Mouse (Mus musculus): ENCODE measurements at regions not wholly inside any gene's neighbourhood (a gene's known extent, or its start where the extent isn't known, plus 50 kb on each side); places are given as distances from the start of the nearest gene placed in this dataset.

DNA sequence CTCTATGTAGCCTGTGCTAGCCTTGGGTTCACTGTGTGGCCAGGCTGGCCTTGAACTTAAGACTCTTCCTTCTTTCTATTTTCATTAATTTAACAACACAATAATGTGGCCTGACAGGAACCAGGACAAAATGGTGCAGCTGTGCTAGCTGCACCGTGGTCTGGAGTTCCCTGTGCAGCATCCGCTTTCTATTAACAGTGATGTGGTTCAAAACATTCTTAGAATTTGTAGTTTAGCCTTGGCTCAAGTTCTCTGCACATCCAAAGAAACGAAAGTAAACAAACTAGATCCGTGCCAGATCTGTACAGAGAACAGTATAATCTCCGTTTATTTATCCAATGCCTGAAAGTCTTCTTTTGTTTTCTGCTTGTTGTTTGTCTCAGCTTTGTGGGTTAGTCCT, 88.5 kb downstream of the Irx1 start:
- H3K4me2 ChIP-seq (replicated peaks), result no peak overlapping the region
- no peaks in the 10 kb centered on the region for H3K36me3 ChIP-seq
- WGBS, result 77% methylated on average over 5 of the region's 5 CpGs
- H3K9me3 ChIP-seq, result no peaks in the 10 kb centered on the region; the same call in 1 of the 2 replicates
- H3K4me3 ChIP-seq (replicated peaks), result no peak overlapping the region
- H3K9ac ChIP-seq (replicated peaks), result no peak overlapping the region
- H3K27me3 ChIP-seq, result no peaks in the 10 kb centered on the region
- ATAC-seq, result no peak
- no peaks in the 10 kb centered on the region for H3K4me1 ChIP-seq (replicated peaks)
- no peak overlapping the region for H3K27ac ChIP-seq

DNA sequence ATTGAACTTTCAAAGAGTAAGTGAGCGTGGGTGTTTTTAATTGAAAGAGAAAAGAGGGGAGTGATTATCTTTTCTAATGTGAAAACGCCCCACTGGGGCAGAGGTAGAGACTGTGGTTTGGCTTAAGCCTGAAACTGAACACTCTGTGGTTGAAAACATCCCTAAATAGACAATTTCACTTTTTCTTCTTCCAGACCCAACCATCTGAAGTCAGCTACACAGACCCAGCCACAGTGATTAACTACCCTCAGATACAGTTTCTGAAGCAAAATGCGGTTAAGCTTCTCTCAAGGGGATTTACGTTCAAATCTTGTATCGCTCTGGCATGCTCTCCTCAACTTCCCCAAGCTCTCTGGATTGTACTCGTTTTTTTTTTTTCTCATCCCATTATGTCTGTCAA, 94.8 kb downstream of the Irx1 start:
- no peaks in the 10 kb centered on the region; the same call in 1 of the 2 replicates for H3K9me3 ChIP-seq
- H3K27ac ChIP-seq, result no peak overlapping the region
- H3K4me1 ChIP-seq (replicated peaks), result no peaks in the 10 kb centered on the region
- no peaks in the 10 kb centered on the region for H3K36me3 ChIP-seq
- H3K27me3 ChIP-seq, result no peaks in the 10 kb centered on the region
- WGBS, result 74% methylated on average over 6 of the region's 6 CpGs
- ATAC-seq, result no peak
- no peak overlapping the region for H3K9ac ChIP-seq (replicated peaks)
- no peak overlapping the region for H3K4me2 ChIP-seq (replicated peaks)
- no peak overlapping the region for H3K4me3 ChIP-seq (replicated peaks)

GRCm38 (mm10) chr13:71853426-71854025, 110.0 kb downstream of the Irx1 start:
- Histone ChIP-seq H3K9ac (replicated peaks) (no peak overlapping the region), H3K4me3 (replicated peaks) (no peak overlapping the region), H3K27ac (no peak overlapping the region), H3K4me1 (replicated peaks) (0 out of 2 replicates have a peak, but pooled peaks cover 10% of the 10 kb centered on the region), H3K9me3 (no peaks in the 10 kb centered on the region), H3K27me3 (0 out of 2 replicates have a peak, but pooled peaks cover 4% of the 10 kb centered on the region), H3K36me3 (no peaks in the 10 kb centered on the region), H3K4me2 (replicated peaks) (no peak overlapping the region)
- ATAC-seq, result no peak
- WGBS, result 49% methylated on average over 7 of the region's 7 CpGs

DNA sequence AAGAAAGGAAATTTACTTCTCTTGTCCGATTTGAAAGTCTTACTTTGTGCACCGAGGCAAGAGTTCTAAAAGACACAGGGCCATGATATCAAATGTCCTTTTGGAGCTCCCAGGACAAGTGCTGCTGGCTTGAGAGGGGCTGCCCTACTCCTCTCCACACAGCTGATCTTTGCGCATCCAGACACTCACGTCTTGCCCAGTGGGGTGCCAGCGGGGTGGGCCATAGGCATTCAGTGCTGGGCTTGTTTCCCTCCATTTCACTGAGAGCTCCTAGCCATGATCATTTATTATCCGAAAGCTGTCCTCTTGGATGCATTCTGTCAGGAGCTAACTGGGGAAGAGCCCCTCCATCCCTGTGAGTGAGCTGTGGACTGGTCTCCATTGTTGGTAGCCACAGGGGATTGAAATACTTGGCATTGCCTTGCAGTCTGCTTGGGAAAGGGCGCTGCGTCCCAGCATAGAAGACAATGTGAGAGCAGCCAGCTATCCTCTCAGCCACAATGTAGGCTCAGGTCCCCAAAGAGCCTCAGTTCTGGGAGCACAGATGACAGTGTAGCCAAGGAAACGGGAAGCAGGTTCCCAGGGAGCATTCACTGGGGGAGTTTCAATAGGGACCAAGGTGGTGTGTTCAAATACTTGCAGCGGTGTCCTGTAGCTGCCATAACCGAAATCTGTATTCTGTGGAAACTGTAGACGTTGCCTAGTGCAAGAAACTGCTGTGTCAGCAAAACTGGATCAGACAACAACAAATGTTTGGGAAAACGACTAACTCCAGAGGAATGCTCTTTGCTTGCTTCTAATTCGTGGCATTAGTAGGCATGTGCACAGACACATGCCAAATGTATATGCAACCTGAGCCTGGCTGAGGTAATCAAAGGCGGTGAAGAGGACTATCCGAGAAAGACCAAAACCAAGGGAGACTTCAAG, 159.2 kb downstream of the Irx1 start:
- 49% methylated on average over 16 of the region's 16 CpGs for whole genome bisulfite sequencing
- peak; percentile 86 for ATAC-seq
- H3K27me3 ChIP-seq, result no peaks in the 10 kb centered on the region
- peaks cover 7% of the 10 kb centered on the region; the same call in 1 of the 2 replicates for H3K4me1 ChIP-seq (replicated peaks)
- H3K9ac ChIP-seq (replicated peaks), result no peak overlapping the region
- no peak overlapping the region for H3K4me3 ChIP-seq (replicated peaks)
- no peaks in the 10 kb centered on the region for H3K36me3 ChIP-seq
- H3K4me2 ChIP-seq (replicated peaks), result no peak overlapping the region
- no peaks in the 10 kb centered on the region for H3K9me3 ChIP-seq
- H3K27ac ChIP-seq, result no peak overlapping the region

DNA sequence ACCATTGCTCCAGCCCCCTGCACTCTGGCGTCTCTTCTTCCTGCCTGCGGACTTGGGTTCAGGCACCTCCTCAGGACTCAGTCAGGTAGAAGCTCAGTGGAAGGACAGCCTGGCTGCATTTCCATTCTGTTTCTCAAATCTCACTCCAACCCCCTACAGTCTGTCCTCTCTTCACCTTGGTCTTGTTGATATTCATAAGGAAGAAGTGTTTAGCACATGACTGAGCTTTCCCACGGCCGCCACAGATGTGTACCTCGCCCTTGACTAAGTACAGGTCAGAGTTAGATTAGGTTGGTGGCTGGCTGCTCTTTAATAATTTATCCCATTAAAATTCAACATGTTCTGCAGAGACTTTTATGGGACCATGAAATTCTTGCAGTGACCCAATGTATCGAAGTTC, 165.2 kb downstream of the Irx1 start:
- no peaks in the 10 kb centered on the region for H3K36me3 ChIP-seq
- no peaks in the 10 kb centered on the region for H3K9me3 ChIP-seq
- no peak overlapping the region for H3K9ac ChIP-seq (replicated peaks)
- H3K27me3 ChIP-seq, result no peaks in the 10 kb centered on the region
- H3K27ac ChIP-seq, result no peak overlapping the region
- WGBS, result 82% methylated on average over 6 of the region's 6 CpGs
- H3K4me3 ChIP-seq (replicated peaks), result no peak overlapping the region
- ATAC-seq, result no peak
- H3K4me1 ChIP-seq (replicated peaks), result no peaks in the 10 kb centered on the region
- no peak overlapping the region for H3K4me2 ChIP-seq (replicated peaks)

- peak; percentile 80 for ATAC-seq
- H3K9ac ChIP-seq (replicated peaks), result no peak overlapping the region
These were observed 178.8 kb downstream of the Irx1 start for GRCm38 (mm10) chr13:71784740-71785139.

GRCm38 (mm10) chr13:71747003-71747965, 216.2 kb downstream of the Irx1 start:
- Histone ChIP-seq H3K27ac (no peak overlapping the region), H3K27me3 (no peaks in the 10 kb centered on the region), H3K4me2 (replicated peaks) (no peak overlapping the region), H3K4me1 (replicated peaks) (no peaks in the 10 kb centered on the region), H3K9me3 (no peaks in the 10 kb centered on the region), H3K36me3 (no peaks in the 10 kb centered on the region), H3K4me3 (replicated peaks) (no peak overlapping the region), H3K9ac (replicated peaks) (no peak overlapping the region)
- no peak for ATAC-seq
- WGBS, result 67% methylated on average over 11 of the region's 11 CpGs

More at GRCm38 (mm10) chr13:71784740-71785139, 178.8 kb downstream of the Irx1 start:
- 31% methylated on average over 10 of the region's 10 CpGs for WGBS
- Histone ChIP-seq H3K27ac (peak overlapping the region; percentile 30; the same call in 1 of the 2 replicates), H3K27me3 (no peaks in the 10 kb centered on the region), H3K4me1 (replicated peaks) (peaks cover 14% of the 10 kb centered on the region), H3K4me3 (replicated peaks) (no peak overlapping the region), H3K9me3 (peaks cover 3% of the 10 kb centered on the region; the same call in 1 of the 2 replicates), H3K36me3 (no peaks in the 10 kb centered on the region), H3K4me2 (replicated peaks) (no peak overlapping the region)

GRCm38 (mm10) chr13:71746534-71746933, 217.0 kb downstream of the Irx1 start:
- no peak for ATAC-seq
- 37% methylated on average over 3 of the region's 3 CpGs for WGBS

DNA sequence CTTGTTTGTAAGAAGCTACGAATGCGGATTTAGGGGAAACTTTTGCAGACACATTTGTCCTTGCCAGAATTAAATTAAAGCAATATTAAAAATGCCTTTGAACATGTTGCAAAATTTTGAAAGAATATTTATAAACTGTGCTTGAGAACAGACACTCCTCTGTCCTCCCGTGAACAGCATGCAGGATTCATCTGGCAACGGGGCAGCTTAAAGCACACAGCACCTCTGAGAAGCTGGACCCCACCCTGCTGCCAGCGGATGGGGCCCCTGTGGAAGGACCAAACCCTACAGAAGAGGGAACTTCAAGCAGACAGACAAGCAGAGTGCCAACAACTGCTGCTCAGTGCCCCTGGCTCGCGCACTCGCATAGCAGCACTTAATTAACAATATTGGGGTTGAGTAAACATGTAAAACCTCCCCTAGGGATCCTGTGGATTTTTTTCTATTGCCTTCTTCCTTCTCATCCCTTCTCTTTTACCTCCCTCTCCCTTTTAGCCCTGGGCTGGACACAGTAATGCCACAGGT, 226.6 kb downstream of the Irx1 start:
- H3K36me3 ChIP-seq, result no peaks in the 10 kb centered on the region
- H3K4me2 ChIP-seq (replicated peaks), result no peak overlapping the region
- no peak overlapping the region for H3K4me3 ChIP-seq (replicated peaks)
- no peak overlapping the region for H3K9ac ChIP-seq (replicated peaks)
- no peak overlapping the region for H3K27ac ChIP-seq
- ATAC-seq, result no peak
- 82% methylated on average over 8 of the region's 8 CpGs for WGBS
- H3K9me3 ChIP-seq, result no peaks in the 10 kb centered on the region
- H3K27me3 ChIP-seq, result no peaks in the 10 kb centered on the region
- no peaks in the 10 kb centered on the region for H3K4me1 ChIP-seq (replicated peaks)

More at GRCm38 (mm10) chr13:71746534-71746933, 217.0 kb downstream of the Irx1 start:
- Histone ChIP-seq H3K27me3 (no peaks in the 10 kb centered on the region), H3K4me2 (replicated peaks) (no peak overlapping the region), H3K9ac (replicated peaks) (no peak overlapping the region), H3K4me3 (replicated peaks) (no peak overlapping the region), H3K9me3 (no peaks in the 10 kb centered on the region), H3K4me1 (replicated peaks) (no peaks in the 10 kb centered on the region), H3K36me3 (no peaks in the 10 kb centered on the region), H3K27ac (no peak overlapping the region)

DNA sequence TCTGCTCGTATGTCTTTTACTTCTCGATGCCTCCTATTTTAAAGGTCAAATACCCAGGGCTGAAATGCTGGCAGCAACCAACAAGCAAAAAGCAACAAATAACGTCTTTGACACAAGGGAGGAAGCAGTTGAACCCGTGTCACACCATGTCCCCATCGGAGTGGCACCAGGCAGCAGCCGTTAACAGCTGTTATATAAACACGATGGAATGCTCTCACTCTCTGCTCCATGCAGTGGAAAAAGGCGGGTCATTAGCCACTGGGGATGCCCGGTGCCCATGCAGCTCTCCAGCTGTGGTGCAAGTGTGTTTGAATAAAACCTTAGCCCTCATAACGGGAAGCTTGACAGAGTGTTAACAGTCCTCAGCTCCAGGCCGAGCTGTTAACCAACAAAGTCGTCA, 229.3 kb downstream of the Irx1 start:
- Histone ChIP-seq H3K36me3 (no peaks in the 10 kb centered on the region), H3K4me3 (replicated peaks) (no peak overlapping the region), H3K9ac (replicated peaks) (no peak overlapping the region), H3K27ac (no peak overlapping the region), H3K4me1 (replicated peaks) (no peaks in the 10 kb centered on the region), H3K27me3 (no peaks in the 10 kb centered on the region), H3K9me3 (no peaks in the 10 kb centered on the region), H3K4me2 (replicated peaks) (no peak overlapping the region)
- WGBS, result 64% methylated on average over 12 of the region's 12 CpGs
- no peak for ATAC-seq

GRCm38 (mm10) chr13:71733360-71733759, 230.2 kb downstream of the Irx1 start:
- H3K4me2 ChIP-seq (replicated peaks), result no peak overlapping the region
- no peak overlapping the region for H3K9ac ChIP-seq (replicated peaks)
- no peak overlapping the region for H3K4me3 ChIP-seq (replicated peaks)
- H3K4me1 ChIP-seq (replicated peaks), result no peaks in the 10 kb centered on the region
- H3K27ac ChIP-seq, result no peak overlapping the region
- ATAC-seq, result no peak
- no peaks in the 10 kb centered on the region for H3K36me3 ChIP-seq
- WGBS, result 89% methylated on average over 5 of the region's 5 CpGs
- no peaks in the 10 kb centered on the region for H3K9me3 ChIP-seq
- no peaks in the 10 kb centered on the region for H3K27me3 ChIP-seq
